27 mouse cellular contexts compared by ENCODE assay signal in the genomic region with DNA sequence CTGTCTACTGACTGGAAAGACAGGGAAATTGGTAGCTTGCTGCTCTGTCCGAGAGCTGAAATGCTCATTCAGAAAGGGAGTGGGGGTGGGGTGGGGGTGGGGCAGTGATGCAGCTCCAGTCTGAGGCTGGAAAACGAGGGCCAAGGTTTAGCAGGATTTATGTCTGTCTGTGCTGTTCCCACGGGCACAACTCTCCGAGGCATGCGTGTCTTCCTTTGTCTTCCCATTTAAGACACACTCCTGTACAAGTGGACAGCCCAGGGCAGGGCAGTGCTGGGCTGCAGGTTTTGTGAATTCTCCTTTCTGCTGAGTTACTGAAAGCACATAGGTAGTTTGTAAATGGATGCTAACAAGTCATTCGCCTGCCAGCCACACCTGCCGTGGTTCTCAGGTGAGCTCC. TPM values are rescaled to one million over a fixed set of nuclear protein-coding genes. Genes with fewer than 3 reads are reported as not detected.
DNase-seq lines count a peak whose midpoint lies in the region; ATAC-seq and TF ChIP-seq lines count a peak whose summit lies in the region.
"Had no signal": no experiment of that assay in that cellular context is flagged by ENCODE, and none has a peak within 500 bp of the region (broad histone marks: within the 10 kb centered on the region; RNA-seq: fewer than 3 reads in every experiment).

No protein-coding gene starts in this region.

- no peaks in the 10 kb centered on the region for H3K9me3 ChIP-seq in forebrain, embryonic 12.5 days
- no peaks in the 10 kb centered on the region for H3K9me3 ChIP-seq in forebrain, embryonic 10.5 days
- H3K9me3 ChIP-seq in intestine, embryonic 14.5 days (ENCODE audit: control insufficient read depth, low read length): no peaks in the 10 kb centered on the region
- no peaks in the 10 kb centered on the region for H3K9me3 ChIP-seq in intestine, postnatal 0 days (ENCODE audit: control insufficient read depth)
- H3K9me3 ChIP-seq in midbrain, embryonic 16.5 days (replicated peaks; ENCODE audit: control insufficient read depth, low read length, poor library complexity, severe bottlenecking): no peaks in the 10 kb centered on the region
- H3K9me3 ChIP-seq in midbrain, embryonic 11.5 days (ENCODE audit: control insufficient read depth, low read length): no peaks in the 10 kb centered on the region
- H3K9me3 ChIP-seq: embryonic facial prominence, embryonic 12.5 days; embryonic facial prominence, embryonic 15.5 days; hindbrain, embryonic 12.5 days; hindbrain, embryonic 15.5 days had no signal

- DNase-seq in forebrain, embryonic 10.5 days (ENCODE audit: extremely low spot score, low spot score): no peak
- no peak for DNase-seq in intestine, embryonic 14.5 days (ENCODE audit: low spot score)
- no peak for DNase-seq in midbrain, embryonic 11.5 days (ENCODE audit: low spot score, missing footprints)
- DNase-seq in brain, embryonic 14.5 days (ENCODE audit: low read depth): peak; percentile 20
- DNase-seq in kidney, postnatal 14 days: no peak
- DNase-seq: adrenal gland, adult 8-10 months; adrenal gland, postnatal 36 days; cerebellum, adult 11 months; cerebellum, adult 2 months; cerebellum, adult 9-11 months; cerebellum, postnatal 25 days; forebrain, postnatal 0 days; gastrocnemius, adult 2 months; gastrocnemius, postnatal 14 days; heart, adult 11 months had no signal

- TF ChIP-seq CTCF in intestine, postnatal 0 days (IDR thresholded peaks at IDR 0.05; ENCODE audit: low read depth): no peak
- no peak for TF ChIP-seq CTCF in brain, embryonic 14.5 days (IDR thresholded peaks at IDR 0.05; ENCODE audit: borderline replicate concordance, extremely low read depth, insufficient read depth, insufficient read length)

- 39% methylated on average over 7 of the region's 7 CpGs for WGBS in forebrain, embryonic 12.5 days
- WGBS in forebrain, embryonic 10.5 days: 44% methylated on average over 7 of the region's 7 CpGs
- WGBS in intestine, embryonic 14.5 days: 40% methylated on average over 7 of the region's 7 CpGs
- 45% methylated on average over 7 of the region's 7 CpGs for WGBS in intestine, postnatal 0 days
- WGBS in midbrain, embryonic 16.5 days: 37% methylated on average over 7 of the region's 7 CpGs
- WGBS in midbrain, embryonic 11.5 days: 41% methylated on average over 7 of the region's 7 CpGs

- H3K4me1 ChIP-seq in forebrain, embryonic 12.5 days: 0 out of 2 replicates have a peak, but pooled peaks cover 6% of the 10 kb centered on the region
- H3K4me1 ChIP-seq in forebrain, embryonic 10.5 days: peaks cover 10% of the 10 kb centered on the region
- no peaks in the 10 kb centered on the region for H3K4me1 ChIP-seq in intestine, embryonic 14.5 days (replicated peaks; ENCODE audit: control insufficient read depth, insufficient read depth, low read length)
- no peaks in the 10 kb centered on the region; the same call in 1 of the 2 replicates for H3K4me1 ChIP-seq in intestine, postnatal 0 days (replicated peaks; ENCODE audit: control insufficient read depth, insufficient read depth, low read length)
- 0 out of 2 replicates have a peak, but pooled peaks cover 3% of the 10 kb centered on the region for H3K4me1 ChIP-seq in midbrain, embryonic 16.5 days (ENCODE audit: control insufficient read depth, insufficient read depth, low read length)
- H3K4me1 ChIP-seq in midbrain, embryonic 11.5 days (ENCODE audit: control insufficient read depth, insufficient read depth, low read length): no peaks in the 10 kb centered on the region
- H3K4me1 ChIP-seq: hindbrain, embryonic 15.5 days had no signal

- no peak overlapping the region for H3K4me3 ChIP-seq in forebrain, embryonic 12.5 days (replicated peaks)
- H3K4me3 ChIP-seq in forebrain, embryonic 10.5 days: no peak overlapping the region
- H3K4me3 ChIP-seq in intestine, embryonic 14.5 days (ENCODE audit: low read depth, low read length): no peak overlapping the region
- H3K4me3 ChIP-seq in intestine, postnatal 0 days (ENCODE audit: low read depth, low read length): no peak overlapping the region
- no peak overlapping the region for H3K4me3 ChIP-seq in midbrain, embryonic 16.5 days (ENCODE audit: low read depth, low read length)
- no peak overlapping the region for H3K4me3 ChIP-seq in midbrain, embryonic 11.5 days (ENCODE audit: low read depth, low read length)
- H3K4me3 ChIP-seq: embryonic facial prominence, embryonic 12.5 days; embryonic facial prominence, embryonic 15.5 days; gastrocnemius, adult 2 months; hindbrain, embryonic 12.5 days; hindbrain, embryonic 15.5 days had no signal

- H3K4me2 ChIP-seq in forebrain, embryonic 12.5 days: no peak overlapping the region
- no peak overlapping the region for H3K4me2 ChIP-seq in intestine, embryonic 14.5 days (ENCODE audit: low read length)
- no peak overlapping the region for H3K4me2 ChIP-seq in intestine, postnatal 0 days (replicated peaks; ENCODE audit: low read depth)
- H3K4me2 ChIP-seq in midbrain, embryonic 16.5 days (ENCODE audit: low read length): no peak overlapping the region
- H3K4me2 ChIP-seq in midbrain, embryonic 11.5 days: no peak overlapping the region
- H3K4me2 ChIP-seq: embryonic facial prominence, embryonic 12.5 days; embryonic facial prominence, embryonic 15.5 days; heart, embryonic 11.5 days; hindbrain, embryonic 12.5 days; hindbrain, embryonic 15.5 days had no signal

- H3K27me3 ChIP-seq in forebrain, embryonic 12.5 days: no peaks in the 10 kb centered on the region
- H3K27me3 ChIP-seq in forebrain, embryonic 10.5 days (ENCODE audit: poor library complexity, severe bottlenecking): no peaks in the 10 kb centered on the region
- no peaks in the 10 kb centered on the region for H3K27me3 ChIP-seq in intestine, embryonic 14.5 days (replicated peaks; ENCODE audit: control insufficient read depth, insufficient read depth, low read length)
- H3K27me3 ChIP-seq in intestine, postnatal 0 days (replicated peaks; ENCODE audit: control insufficient read depth, insufficient read depth, low read length): no peaks in the 10 kb centered on the region
- H3K27me3 ChIP-seq in midbrain, embryonic 16.5 days (ENCODE audit: control insufficient read depth, insufficient read depth, low read depth, low read length): no peaks in the 10 kb centered on the region
- no peaks in the 10 kb centered on the region for H3K27me3 ChIP-seq in midbrain, embryonic 11.5 days (ENCODE audit: control insufficient read depth, insufficient read depth, low read length)
- H3K27me3 ChIP-seq: embryonic facial prominence, embryonic 12.5 days; embryonic facial prominence, embryonic 15.5 days; hindbrain, embryonic 12.5 days; hindbrain, embryonic 15.5 days had no signal

- 0 out of 2 replicates have a peak, but pooled peaks have one; percentile 11 for ATAC-seq in forebrain, embryonic 12.5 days (ENCODE audit: low FRiP score)
- ATAC-seq in intestine, embryonic 14.5 days (replicated peaks; ENCODE audit: low FRiP score, low TSS enrichment, low read depth): 0 out of 2 replicates have a peak, but pooled peaks have one; percentile 26
- ATAC-seq in intestine, postnatal 0 days: no peak
- peak; percentile 51; the same call in 1 of the 2 replicates for ATAC-seq in midbrain, embryonic 16.5 days
- ATAC-seq in midbrain, embryonic 11.5 days (ENCODE audit: low FRiP score): no peak
- ATAC-seq: activated CD4-positive, CD25-positive, alpha-beta regulatory T cell, adult 4 months; forebrain, postnatal 0 days had no signal

- no peak overlapping the region for H3K27ac ChIP-seq in forebrain, embryonic 12.5 days
- H3K27ac ChIP-seq in forebrain, embryonic 10.5 days: no peak overlapping the region
- H3K27ac ChIP-seq in intestine, embryonic 14.5 days (ENCODE audit: low read depth): no peak overlapping the region
- H3K27ac ChIP-seq in intestine, postnatal 0 days (ENCODE audit: low read depth, low read length): no peak overlapping the region
- no peak overlapping the region for H3K27ac ChIP-seq in midbrain, embryonic 16.5 days (ENCODE audit: low read length)
- H3K27ac ChIP-seq in midbrain, embryonic 11.5 days (ENCODE audit: low read depth, low read length): no peak overlapping the region
- H3K27ac ChIP-seq: embryonic facial prominence, embryonic 12.5 days; embryonic facial prominence, embryonic 15.5 days; gastrocnemius, adult 2 months; hindbrain, embryonic 12.5 days; hindbrain, embryonic 15.5 days had no signal

- H3K36me3 ChIP-seq in forebrain, embryonic 12.5 days (replicated peaks): no peaks in the 10 kb centered on the region
- no peaks in the 10 kb centered on the region for H3K36me3 ChIP-seq in forebrain, embryonic 10.5 days (replicated peaks)
- H3K36me3 ChIP-seq in intestine, embryonic 14.5 days (ENCODE audit: control insufficient read depth, insufficient read depth, low read length): no peaks in the 10 kb centered on the region
- H3K36me3 ChIP-seq in intestine, postnatal 0 days (ENCODE audit: control insufficient read depth, insufficient read depth): no peaks in the 10 kb centered on the region
- H3K36me3 ChIP-seq in midbrain, embryonic 16.5 days (ENCODE audit: control insufficient read depth, insufficient read depth, low read length): no peaks in the 10 kb centered on the region
- H3K36me3 ChIP-seq in midbrain, embryonic 11.5 days (ENCODE audit: control insufficient read depth, insufficient read depth, low read length): no peaks in the 10 kb centered on the region
- H3K36me3 ChIP-seq: embryonic facial prominence, embryonic 12.5 days; embryonic facial prominence, embryonic 15.5 days; hindbrain, embryonic 12.5 days; hindbrain, embryonic 15.5 days had no signal

- H3K9ac ChIP-seq in forebrain, embryonic 12.5 days: no peak overlapping the region
- no peak overlapping the region for H3K9ac ChIP-seq in intestine, embryonic 14.5 days (ENCODE audit: low read length)
- H3K9ac ChIP-seq in intestine, postnatal 0 days (ENCODE audit: low read depth, low read length): no peak overlapping the region
- H3K9ac ChIP-seq in midbrain, embryonic 16.5 days (ENCODE audit: low read depth, low read length): no peak overlapping the region
- H3K9ac ChIP-seq in midbrain, embryonic 11.5 days (ENCODE audit: low read length): no peak overlapping the region
- H3K9ac ChIP-seq: embryonic facial prominence, embryonic 12.5 days; embryonic facial prominence, embryonic 15.5 days; forebrain, postnatal 0 days; hindbrain, embryonic 12.5 days; hindbrain, embryonic 15.5 days had no signal

- no peak for TF ChIP-seq POLR2A in brain, embryonic 14.5 days (IDR thresholded peaks at IDR 0.05; ENCODE audit: borderline replicate concordance, extremely low read depth, insufficient read depth, insufficient read length, poor library complexity, severe bottlenecking)

RNA-seq across cellular contexts. Expression of gene Banf2, which starts 39.8 kb away (rescaled TPM):
- polyA plus RNA-seq in forebrain, embryonic 12.5 days (2016; fragmentation: Nextera tagmentation; extraction: Ambion mirVana): not detected in 2 replicates
- polyA plus RNA-seq in forebrain, embryonic 10.5 days (2016; fragmentation: Nextera tagmentation; extraction: Ambion mirVana): not detected in 2 replicates
- not detected in 2 replicates for polyA plus RNA-seq in intestine, embryonic 14.5 days (2014; fragmentation: Nextera tagmentation; extraction: Ambion mirVana)
- polyA plus RNA-seq in intestine, postnatal 0 days (2015; fragmentation: Nextera tagmentation; extraction: Ambion mirVana): not detected in 2 replicates
- not detected in 2 replicates for polyA plus RNA-seq in midbrain, embryonic 16.5 days (2015; fragmentation: Nextera tagmentation; extraction: Ambion mirVana)
- not detected in 2 replicates for polyA plus RNA-seq in midbrain, embryonic 11.5 days (2014; fragmentation: Nextera tagmentation; extraction: Ambion mirVana)
- polyA plus RNA-seq in brain, embryonic 14.5 days (2012; rRNA removed): not detected in 2 replicates
- polyA plus RNA-seq: activated CD4-positive, CD25-positive, alpha-beta regulatory T cell, adult 4 months; cerebellum, adult 2 months; embryonic facial prominence, embryonic 12.5 days; embryonic facial prominence, embryonic 15.5 days; forebrain, postnatal 0 days; frontal cortex, adult 2 months; heart, embryonic 11.5 days; heart, embryonic 14.5 days; heart, postnatal 0 days; hindbrain, embryonic 12.5 days; hindbrain, embryonic 15.5 days had no signal

Comparison
In these comparisons a context has a peak if more than half of its experiments do, and no peak if none do; other contexts are left out.
1. ATAC-seq: peak in forebrain, embryonic 12.5 days (single experiment), intestine, embryonic 14.5 days (single experiment) and midbrain, embryonic 16.5 days (single experiment); none in intestine, postnatal 0 days (single experiment) and midbrain, embryonic 11.5 days (single experiment).